Mouse (Mus musculus): ENCODE measurements around the gene Siah1a.

DNA sequence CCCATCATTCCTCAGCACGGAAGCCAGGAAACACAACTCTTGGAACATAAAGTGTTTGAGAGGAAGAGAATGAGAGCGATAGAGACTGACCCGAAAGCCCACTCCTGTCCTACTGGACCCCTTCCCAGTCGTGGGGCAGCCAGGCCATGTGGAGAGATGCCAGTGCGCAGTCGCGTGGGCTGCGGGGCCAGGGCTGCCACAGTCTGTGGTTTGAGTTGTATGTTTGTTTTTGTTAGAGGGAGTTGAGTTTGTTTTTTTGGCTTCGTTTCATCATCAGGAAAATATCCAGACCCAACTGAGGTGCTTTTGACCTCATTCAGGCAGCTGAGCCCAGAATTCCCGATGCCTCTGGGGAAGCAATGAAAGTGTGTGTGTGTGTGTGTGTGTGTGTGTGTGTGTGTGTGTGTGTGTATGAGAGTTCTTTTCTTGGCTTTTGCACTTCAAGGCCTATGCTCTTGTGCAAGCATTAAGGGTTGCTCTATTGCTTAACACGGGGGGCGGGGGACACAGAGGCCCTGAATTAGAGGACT lies 42.2 kb upstream of the Siah1a start:
- peak; percentile 9; the same call in 1 of the 2 replicates for TF ChIP-seq EP300 (IDR thresholded peaks at IDR 0.05; ENCODE audit: insufficient read depth, low read depth, low read length)
- TF ChIP-seq CTCF (IDR thresholded peaks at IDR 0.05): no peak
- TF ChIP-seq POLR2A (IDR thresholded peaks at IDR 0.05; ENCODE audit: insufficient read depth, low read depth, low read length): no peak

All from heart, adult 2 months (tissue).